Mouse (Mus musculus): ENCODE measurements around the gene Nr3c2. TPM values are rescaled to one million over a fixed set of nuclear protein-coding genes. Genes with fewer than 3 reads are reported as not detected.

Nr3c2 gene
- total and polyA plus RNA-seq, 3 experiments, result 0.12 to 0.30 TPM; not detected in 1

- Histone ChIP-seq H3K27ac (ENCODE audit: insufficient read depth, low read depth) (no peak overlapping the region), H3K4me3 (replicated peaks in 1 of 3; ENCODE audit: low read depth in 2 of 3, low read length in 2 of 3, poor library complexity in 1 of 3) (no peak overlapping the region), H3K36me3 (replicated peaks in 1 of 2; ENCODE audit: control insufficient read depth in 1 of 2, insufficient read depth in 1 of 2, low read length in 1 of 2) (peaks cover 3% of the 10 kb centered on the region in 2 experiments), H3K79me2 (replicated peaks; ENCODE audit: control insufficient read depth, extremely low read depth, insufficient read depth, poor library complexity, severe bottlenecking) (no peaks in the 10 kb centered on the region), H3K4me2 (ENCODE audit: insufficient read depth, low read depth, poor library complexity, severe bottlenecking) (no peak overlapping the region), H3K9ac (ENCODE audit: insufficient read depth, low read depth) (no peak overlapping the region), H3K27me3 (replicated peaks) (no peaks in the 10 kb centered on the region), H3K9me3 (replicated peaks; ENCODE audit: low read length) (no peaks in the 10 kb centered on the region), H3K4me1 (ENCODE audit: control insufficient read depth in 1 of 2, insufficient read depth in 2 of 2) (peaks cover 0 to 14% of the 10 kb centered on the region in 2 experiments; a peak in 2 of 4 replicates)
- DNase-seq (ENCODE audit: extremely low read depth), result no peak
- TF ChIP-seq MXI1 (IDR thresholded peaks at IDR 0.05; ENCODE audit: low read depth, low read length), result no peak
- no peak for TF ChIP-seq CHD1 (IDR thresholded peaks at IDR 0.05; ENCODE audit: low read depth, low read length)
- no peak for TF ChIP-seq POLR2A (IDR thresholded peaks at IDR 0.05; ENCODE audit: low read depth, low read length)
- TF ChIP-seq CTCF (conservative IDR thresholded peaks at IDR 0.05 in 1 of 2, IDR thresholded peaks at IDR 0.05 in 1 of 2; ENCODE audit: low read depth in 2 of 2, low read length in 2 of 2), result no peak
- no peak for TF ChIP-seq MAZ (IDR thresholded peaks at IDR 0.05; ENCODE audit: low read depth, low read length)
- TF ChIP-seq TCF12 (IDR thresholded peaks at IDR 0.05; ENCODE audit: low read depth, low read length), result no peak
- no peak for TF ChIP-seq IRF4 (IDR thresholded peaks at IDR 0.05; ENCODE audit: low read depth, low read length)
- TF ChIP-seq GABPA (IDR thresholded peaks at IDR 0.05; ENCODE audit: insufficient replicate concordance, low read depth, low read length), result no peak
- no peak for TF ChIP-seq POLR2AphosphoS2 (IDR thresholded peaks at IDR 0.05; ENCODE audit: low read depth, low read length)
- no peak for TF ChIP-seq HCFC1 (IDR thresholded peaks at IDR 0.05; ENCODE audit: low read depth, low read length)
- TF ChIP-seq MAX (IDR thresholded peaks at IDR 0.05; ENCODE audit: low read length), result no peak
- no peak for TF ChIP-seq ZNF384 (IDR thresholded peaks at IDR 0.05; ENCODE audit: low read depth, low read length)
- no peak for TF ChIP-seq KAT2A (IDR thresholded peaks at IDR 0.05; ENCODE audit: insufficient replicate concordance, low read length)
- TF ChIP-seq SMC3 (IDR thresholded peaks at IDR 0.05; ENCODE audit: low read depth, low read length), result no peak
- in situ Hi-C loops (cut with MboI; ENCODE audit: low pct_ligation_motif_present, low pct_unique_long_range_greater_than_20kb, low sequenced_read_pairs), result no loop called here
- dilution Hi-C loops (cut with MboI; ENCODE audit: extremely low pct_ligation_motif_present, extremely low pct_unique_long_range_greater_than_20kb, low sequenced_read_pairs), result no loop called here
These were observed 357.3 kb downstream of the Nr3c2 start for GRCm38 (mm10) chr8:77256450-77257084.

GRCm38 (mm10) chr8:77257085-77257451 lies 357.8 kb downstream of the Nr3c2 start:
- H3K4me2 ChIP-seq (ENCODE audit: insufficient read depth, low read depth, poor library complexity, severe bottlenecking), result no peak overlapping the region
- H3K36me3 ChIP-seq (replicated peaks in 1 of 2; ENCODE audit: control insufficient read depth in 1 of 2, insufficient read depth in 1 of 2, low read length in 1 of 2), result peaks cover 3% of the 10 kb centered on the region in 2 experiments
- H3K4me1 ChIP-seq (ENCODE audit: control insufficient read depth in 1 of 2, insufficient read depth in 2 of 2), result peaks cover 0 to 14% of the 10 kb centered on the region in 2 experiments; a peak in 2 of 4 replicates
- no peak overlapping the region for H3K4me3 ChIP-seq (replicated peaks in 1 of 3; ENCODE audit: low read depth in 2 of 3, low read length in 2 of 3, poor library complexity in 1 of 3)
- in situ Hi-C loops (cut with MboI; ENCODE audit: low pct_ligation_motif_present, low pct_unique_long_range_greater_than_20kb, low sequenced_read_pairs) (no loop called here), dilution Hi-C loops (cut with MboI; ENCODE audit: extremely low pct_ligation_motif_present, extremely low pct_unique_long_range_greater_than_20kb, low sequenced_read_pairs) (no loop called here)
- no peaks in the 10 kb centered on the region for H3K27me3 ChIP-seq (replicated peaks)
- no peaks in the 10 kb centered on the region for H3K79me2 ChIP-seq (replicated peaks; ENCODE audit: control insufficient read depth, extremely low read depth, insufficient read depth, poor library complexity, severe bottlenecking)
- no peaks in the 10 kb centered on the region for H3K9me3 ChIP-seq (replicated peaks; ENCODE audit: low read length)
- no peak overlapping the region for H3K9ac ChIP-seq (ENCODE audit: insufficient read depth, low read depth)
- no peak overlapping the region for H3K27ac ChIP-seq (ENCODE audit: insufficient read depth, low read depth)
- TF ChIP-seq EP300 (IDR thresholded peaks at IDR 0.05; ENCODE audit: low read length), result no peak
- no peak for TF ChIP-seq SIN3A (IDR thresholded peaks at IDR 0.05; ENCODE audit: low read length)
- TF ChIP-seq MAX (IDR thresholded peaks at IDR 0.05; ENCODE audit: low read length), result no peak
- no peak for TF ChIP-seq SMC3 (IDR thresholded peaks at IDR 0.05; ENCODE audit: low read depth, low read length)
- no peak for TF ChIP-seq PAX5 (IDR thresholded peaks at IDR 0.05; ENCODE audit: low read length)
- no peak for TF ChIP-seq USF1 (IDR thresholded peaks at IDR 0.05; ENCODE audit: low read depth, low read length)
- no peak for TF ChIP-seq NRF1 (IDR thresholded peaks at IDR 0.05; ENCODE audit: low read depth, low read length)
- TF ChIP-seq RCOR1 (conservative IDR thresholded peaks at IDR 0.05; ENCODE audit: low read depth, low read length), result no peak
- TF ChIP-seq TBP (conservative IDR thresholded peaks at IDR 0.05; ENCODE audit: low read depth, low read length), result no peak
- no peak for TF ChIP-seq ZNF384 (IDR thresholded peaks at IDR 0.05; ENCODE audit: low read depth, low read length)
- TF ChIP-seq MAFK (IDR thresholded peaks at IDR 0.05; ENCODE audit: insufficient replicate concordance, low read length), result no peak
- TF ChIP-seq CTCF (conservative IDR thresholded peaks at IDR 0.05 in 1 of 2, IDR thresholded peaks at IDR 0.05 in 1 of 2; ENCODE audit: low read depth in 2 of 2, low read length in 2 of 2), result no peak
- no peak for TF ChIP-seq GABPA (IDR thresholded peaks at IDR 0.05; ENCODE audit: insufficient replicate concordance, low read depth, low read length)
- TF ChIP-seq IRF4 (IDR thresholded peaks at IDR 0.05; ENCODE audit: low read depth, low read length), result no peak
- TF ChIP-seq MXI1 (IDR thresholded peaks at IDR 0.05; ENCODE audit: low read depth, low read length), result no peak
- no peak for TF ChIP-seq JUN (IDR thresholded peaks at IDR 0.05; ENCODE audit: insufficient read depth, low read depth, low read length)
- DNase-seq (ENCODE audit: extremely low read depth), result no peak

Measured in CH12.LX (cell line).